Mouse (Mus musculus) limb, embryonic 12.5 days (tissue): ENCODE measurements around the gene Uvrag. TPM values are rescaled to one million over a fixed set of nuclear protein-coding genes. Genes with fewer than 3 reads are reported as not detected.

Experiments used
- ATAC-seq: fragments of 200-750 bp; cut with Nextera tagmentation; 2 replicates; pipeline ENCODE4 v1.8.0; 2017; ENCODE audit warnings: low read depth, moderate TSS enrichment; ENCODE audit not compliant: insufficient number of reproducible peaks, insufficient read depth, low FRiP score, low TSS enrichment
- H3K27ac ChIP-seq: fragments of 300-500 bp; sonication (generic); 2 replicates; pipeline ENCODE4 v1.5.1; 2016; ENCODE audit warnings: mild to moderate bottlenecking, moderate library complexity
- H3K27me3 ChIP-seq: fragments of 300-500 bp; sonication (generic); 2 replicates; pipeline ENCODE4 v1.6.1; 2016; ENCODE audit warnings: mild to moderate bottlenecking, moderate library complexity
- H3K36me3 ChIP-seq: fragments of 300-500 bp; sonication (generic); 2 replicates; pipeline ENCODE4 v1.6.1; 2016; ENCODE audit warnings: mild to moderate bottlenecking, moderate library complexity
- H3K4me1 ChIP-seq: fragments of 300-500 bp; sonication (generic); replicated peaks from 2 replicates; pipeline ENCODE4 v1.6.1; 2016
- H3K4me2 ChIP-seq: fragments of 300-500 bp; sonication (generic); 2 replicates; pipeline ENCODE4 v1.6.1; 2016; ENCODE audit warnings: mild to moderate bottlenecking, moderate library complexity
- H3K4me3 ChIP-seq: fragments of 300-500 bp; sonication (generic); replicated peaks from 2 replicates; pipeline ENCODE4 v1.5.1; 2016; ENCODE audit warnings: mild to moderate bottlenecking
- H3K9ac ChIP-seq: fragments of 300-500 bp; sonication (generic); replicated peaks from 2 replicates; pipeline ENCODE4 v1.6.1; 2016; ENCODE audit warnings: mild to moderate bottlenecking, moderate library complexity
- H3K9me3 ChIP-seq: fragments of 300-500 bp; sonication (generic); 2 replicates; pipeline ENCODE4 v1.6.1; 2016; ENCODE audit warnings: mild to moderate bottlenecking, moderate library complexity
- WGBS: fragments of 180-500 bp; shearing (Covaris S2); methylation state at CpG from one replicate; pipeline ENCODE4 v1.1.7; 2016; 5-methylcytosine and 5-hydroxymethylcytosine counted together
- polyA plus RNA-seq: library from polyadenylated mRNA; unstranded; fragments of >200 nt; fragmentation: Nextera tagmentation; extraction: Ambion mirVana; gene quantifications from 2 replicates; pipeline ENCODE4 v1.2.1, GENCODE M21; 2016

The Uvrag gene
- polyA plus RNA-seq, 1 experiment from 2014 or later = 17.4 TPM

DNA sequence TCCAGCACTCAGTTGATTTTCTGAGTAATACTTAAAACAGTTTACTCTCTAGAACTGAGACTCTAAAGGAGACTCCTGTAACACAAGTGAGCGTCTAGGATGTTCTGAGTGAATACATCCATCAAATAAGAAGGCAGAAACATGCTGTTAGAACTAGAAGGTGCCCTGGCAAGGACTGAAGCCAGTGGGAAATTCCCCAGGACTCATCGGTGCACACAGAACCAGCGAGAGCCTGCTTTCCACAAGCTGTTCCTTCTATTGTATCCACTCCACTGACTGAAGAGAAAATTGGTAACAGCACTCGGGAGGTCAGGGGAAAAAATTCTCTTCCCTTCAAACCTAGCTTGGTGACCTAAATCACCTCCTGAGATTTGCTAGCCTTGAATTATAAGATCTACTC lies 233.5 kb downstream of the Uvrag start:
- no peak overlapping the region for H3K4me2 ChIP-seq
- H3K4me3 ChIP-seq = no peak overlapping the region
- no peaks in the 10 kb centered on the region for H3K9me3 ChIP-seq
- peaks cover 37% of the 10 kb centered on the region for H3K27me3 ChIP-seq
- 67% methylated on average over 4 of the region's 4 CpGs for WGBS
- no peak overlapping the region for H3K9ac ChIP-seq
- no peak for ATAC-seq
- no peaks in the 10 kb centered on the region for H3K36me3 ChIP-seq
- peaks cover 60% of the 10 kb centered on the region for H3K4me1 ChIP-seq
- no peak overlapping the region for H3K27ac ChIP-seq

- Histone ChIP-seq H3K4me1 (peaks cover 52% of the 10 kb centered on the region), H3K9ac (no peak overlapping the region), H3K36me3 (no peaks in the 10 kb centered on the region), H3K27ac (peak overlapping the region; percentile 45; the same call in 1 of the 2 replicates), H3K9me3 (no peaks in the 10 kb centered on the region; the same call in 1 of the 2 replicates), H3K27me3 (peaks cover 42% of the 10 kb centered on the region), H3K4me3 (no peak overlapping the region), H3K4me2 (peak overlapping the region; percentile 6; the same call in 1 of the 2 replicates)
- WGBS = 37% methylated on average over 21 of the region's 21 CpGs
- ATAC-seq = no peak; the same call in 1 of the 2 replicates
Observed at GRCm38 (mm10) chr7:98904659-98905362, 236.1 kb downstream of the Uvrag start.

GRCm38 (mm10) chr7:98903884-98904283 lies 237.1 kb downstream of the Uvrag start:
- Histone ChIP-seq H3K9ac (no peak overlapping the region), H3K36me3 (no peaks in the 10 kb centered on the region), H3K4me3 (no peak overlapping the region), H3K4me1 (peaks cover 55% of the 10 kb centered on the region), H3K27me3 (peaks cover 42% of the 10 kb centered on the region), H3K4me2 (no peak overlapping the region), H3K9me3 (no peaks in the 10 kb centered on the region; the same call in 1 of the 2 replicates), H3K27ac (no peak overlapping the region)
- 35% methylated on average over 5 of the region's 5 CpGs for WGBS
- no peak for ATAC-seq

GRCm38 (mm10) chr7:98901120-98901519 lies 239.8 kb downstream of the Uvrag start:
- H3K27ac ChIP-seq = no peak overlapping the region
- H3K4me3 ChIP-seq = no peak overlapping the region
- peaks cover 44% of the 10 kb centered on the region for H3K27me3 ChIP-seq
- H3K4me2 ChIP-seq = no peak overlapping the region
- WGBS = 100% methylated on average over 1 of the region's 1 CpGs
- no peaks in the 10 kb centered on the region; the same call in 1 of the 2 replicates for H3K9me3 ChIP-seq
- no peak for ATAC-seq
- H3K4me1 ChIP-seq = peaks cover 63% of the 10 kb centered on the region
- 0 out of 2 replicates have a peak, but pooled peaks cover 4% of the 10 kb centered on the region for H3K36me3 ChIP-seq
- H3K9ac ChIP-seq = no peak overlapping the region

DNA sequence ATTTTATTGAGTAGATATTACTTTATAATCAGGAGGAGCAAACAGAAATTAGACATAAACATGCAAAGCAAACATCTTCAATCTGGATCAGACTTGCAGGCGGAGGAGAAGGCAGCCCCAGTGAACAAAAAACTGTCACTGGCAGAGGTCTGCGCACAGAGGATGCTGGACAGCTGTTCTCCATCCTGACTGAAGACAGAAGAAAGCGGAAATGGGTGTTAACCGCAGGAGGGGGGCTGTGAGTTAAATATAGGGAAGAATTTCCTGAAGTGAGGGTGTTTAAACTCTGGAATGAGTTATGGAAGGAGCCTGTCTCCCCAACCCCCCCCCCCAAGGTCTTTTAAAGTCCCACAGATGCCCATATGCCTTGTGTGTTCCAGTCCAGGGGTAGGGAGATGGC lies 241.1 kb downstream of the Uvrag start:
- Histone ChIP-seq H3K27ac (no peak overlapping the region), H3K27me3 (peaks cover 46% of the 10 kb centered on the region)
- 0 out of 2 replicates have a peak, but pooled peaks have one; percentile 26 for ATAC-seq

DNA sequence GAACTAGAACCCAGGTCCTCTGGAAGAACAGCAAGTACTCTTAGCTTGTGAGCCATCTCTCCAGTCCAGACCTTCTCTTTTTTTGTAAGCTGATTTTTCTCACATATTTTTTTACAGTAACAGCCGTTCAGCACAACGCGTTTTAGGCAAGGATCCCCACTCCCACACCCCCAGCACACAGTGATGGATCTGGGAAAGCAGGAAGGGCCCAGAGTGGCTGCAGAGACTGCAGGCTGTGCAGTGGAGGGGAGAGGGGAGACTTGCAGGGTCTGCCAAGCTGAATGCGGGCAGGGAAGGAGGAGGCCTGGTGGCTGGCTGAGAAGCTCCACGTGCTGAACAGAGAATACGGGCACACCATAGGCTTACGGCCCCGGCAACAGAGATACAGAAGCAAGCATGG lies 243.6 kb downstream of the Uvrag start:
- whole genome bisulfite sequencing = 89% methylated on average over 8 of the region's 8 CpGs
- Histone ChIP-seq H3K4me3 (no peak overlapping the region), H3K9me3 (no peaks in the 10 kb centered on the region; the same call in 1 of the 2 replicates), H3K4me2 (no peak overlapping the region), H3K4me1 (peaks cover 57% of the 10 kb centered on the region), H3K27ac (no peak overlapping the region), H3K27me3 (peaks cover 27% of the 10 kb centered on the region), H3K9ac (no peak overlapping the region), H3K36me3 (0 out of 2 replicates have a peak, but pooled peaks cover 4% of the 10 kb centered on the region)
- no peak for ATAC-seq

More for the DNA sequence above, 241.1 kb downstream of the Uvrag start:
- no peak overlapping the region for H3K4me3 ChIP-seq
- 0 out of 2 replicates have a peak, but pooled peaks cover 4% of the 10 kb centered on the region for H3K36me3 ChIP-seq
- peaks cover 63% of the 10 kb centered on the region for H3K4me1 ChIP-seq
- H3K9me3 ChIP-seq = no peaks in the 10 kb centered on the region; the same call in 1 of the 2 replicates
- WGBS = 37% methylated on average over 4 of the region's 4 CpGs
- no peak overlapping the region for H3K9ac ChIP-seq
- no peak overlapping the region for H3K4me2 ChIP-seq

- H3K9me3 ChIP-seq = no peaks in the 10 kb centered on the region
- 16% methylated on average over 10 of the region's 10 CpGs for WGBS
- H3K27me3 ChIP-seq = peaks cover 23% of the 10 kb centered on the region
- H3K4me3 ChIP-seq = no peak overlapping the region
- H3K36me3 ChIP-seq = 0 out of 2 replicates have a peak, but pooled peaks cover 4% of the 10 kb centered on the region
- no peak overlapping the region for H3K9ac ChIP-seq
- peaks cover 65% of the 10 kb centered on the region for H3K4me1 ChIP-seq
- H3K27ac ChIP-seq = peak overlapping the region; percentile 12; the same call in 1 of the 2 replicates
- no peak overlapping the region for H3K4me2 ChIP-seq
- no peak for ATAC-seq
Observed at GRCm38 (mm10) chr7:98895501-98896095, 245.3 kb downstream of the Uvrag start.

DNA sequence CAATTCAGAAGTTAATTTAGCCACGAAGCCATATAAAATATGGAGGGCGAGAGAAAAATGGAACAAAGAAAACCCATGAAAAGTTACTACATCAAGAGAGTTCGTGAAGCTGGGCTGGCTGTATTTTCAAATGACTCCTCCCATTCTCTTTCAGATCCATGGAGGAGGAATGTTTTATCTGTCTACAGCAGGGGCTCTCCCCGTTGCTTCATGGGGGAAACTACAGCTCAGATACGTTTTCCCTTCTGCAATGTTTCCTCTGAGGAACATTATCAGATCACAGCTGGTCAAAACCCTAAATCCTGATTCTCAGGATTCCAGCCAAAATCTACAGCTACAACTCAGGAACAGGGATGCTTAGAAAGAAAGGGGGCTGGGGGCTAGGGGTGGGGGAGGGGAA lies 246.2 kb downstream of the Uvrag start:
- Histone ChIP-seq H3K4me1 (peaks cover 63% of the 10 kb centered on the region), H3K27me3 (peaks cover 23% of the 10 kb centered on the region), H3K27ac (no peak overlapping the region), H3K9ac (no peak overlapping the region), H3K36me3 (0 out of 2 replicates have a peak, but pooled peaks cover 4% of the 10 kb centered on the region), H3K4me3 (no peak overlapping the region), H3K4me2 (no peak overlapping the region), H3K9me3 (no peaks in the 10 kb centered on the region)
- ATAC-seq = no peak
- 39% methylated on average over 5 of the region's 5 CpGs for WGBS

DNA sequence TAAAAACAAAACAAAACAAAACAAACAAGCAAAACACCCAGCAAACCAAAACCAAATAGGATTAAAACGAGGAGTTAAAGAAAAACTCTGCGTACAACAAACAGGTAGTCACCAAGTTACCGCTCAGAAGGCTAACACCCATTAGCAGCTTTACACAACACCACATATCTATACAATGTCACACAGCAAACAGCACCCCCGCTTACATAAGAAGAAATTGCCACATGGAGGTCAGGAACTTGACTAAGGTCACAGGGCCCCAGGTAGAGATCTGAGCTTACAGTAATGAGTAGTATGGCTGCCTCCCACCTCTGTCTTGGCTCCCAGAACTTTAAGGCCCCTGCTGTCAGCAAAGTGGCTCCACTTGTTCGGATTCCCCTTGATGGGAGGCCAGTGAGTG lies 246.6 kb downstream of the Uvrag start:
- Histone ChIP-seq H3K36me3 (0 out of 2 replicates have a peak, but pooled peaks cover 4% of the 10 kb centered on the region), H3K27me3 (peaks cover 23% of the 10 kb centered on the region), H3K27ac (no peak overlapping the region), H3K4me1 (peaks cover 60% of the 10 kb centered on the region), H3K9me3 (no peaks in the 10 kb centered on the region), H3K4me2 (no peak overlapping the region), H3K9ac (no peak overlapping the region), H3K4me3 (no peak overlapping the region)
- 88% methylated on average over 5 of the region's 5 CpGs for WGBS
- ATAC-seq = no peak

DNA sequence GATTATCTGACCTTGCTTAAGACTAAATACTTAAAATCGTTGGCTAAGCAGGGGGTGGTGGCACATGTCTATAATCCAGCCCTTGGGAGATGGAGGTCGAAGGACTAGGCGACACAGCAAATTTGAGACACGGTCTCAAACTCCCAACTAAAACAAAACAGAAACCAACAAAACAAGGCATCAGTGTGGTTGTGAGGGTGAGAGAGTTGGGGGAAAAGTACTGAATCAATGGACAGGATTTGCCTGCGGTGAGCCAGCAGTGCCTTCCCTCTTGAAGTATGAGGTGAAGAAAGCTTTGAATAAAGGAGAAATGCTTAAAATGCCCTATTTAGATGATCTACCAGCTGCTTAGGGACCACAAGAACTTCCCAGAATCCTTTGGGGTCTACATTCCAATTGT lies 247.8 kb downstream of the Uvrag start:
- H3K4me3 ChIP-seq = no peak overlapping the region
- H3K9me3 ChIP-seq = no peaks in the 10 kb centered on the region
- no peak overlapping the region for H3K4me2 ChIP-seq
- H3K9ac ChIP-seq = no peak overlapping the region
- H3K4me1 ChIP-seq = peaks cover 67% of the 10 kb centered on the region
- no peak overlapping the region for H3K27ac ChIP-seq
- WGBS = 77% methylated on average over 5 of the region's 5 CpGs
- no peak for ATAC-seq
- H3K27me3 ChIP-seq = peaks cover 21% of the 10 kb centered on the region
- 0 out of 2 replicates have a peak, but pooled peaks cover 4% of the 10 kb centered on the region for H3K36me3 ChIP-seq

DNA sequence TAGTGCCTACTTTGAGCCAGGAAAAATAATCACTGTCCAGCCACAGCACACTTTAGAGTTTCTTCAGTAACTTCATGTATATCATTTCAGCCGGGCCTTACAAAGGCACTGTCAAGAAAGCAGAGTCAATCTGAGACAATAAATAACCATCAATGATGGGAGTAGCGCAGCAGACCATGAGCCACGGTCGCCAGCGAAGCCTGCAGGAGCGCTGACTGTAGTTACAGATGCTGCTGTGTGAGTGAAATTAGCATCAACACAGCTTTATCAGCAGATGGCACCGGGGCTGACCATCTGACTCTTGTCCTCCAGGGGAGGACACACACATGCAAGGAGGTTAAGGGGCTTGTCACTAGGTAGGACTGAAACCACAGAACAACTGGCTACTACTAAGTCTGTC lies 251.7 kb downstream of the Uvrag start:
- Histone ChIP-seq H3K27ac (no peak overlapping the region), H3K4me2 (no peak overlapping the region), H3K9ac (no peak overlapping the region), H3K9me3 (no peaks in the 10 kb centered on the region), H3K27me3 (peaks cover 13% of the 10 kb centered on the region), H3K4me3 (no peak overlapping the region), H3K36me3 (peaks cover 3% of the 10 kb centered on the region; the same call in 1 of the 2 replicates), H3K4me1 (peaks cover 38% of the 10 kb centered on the region)
- WGBS = 58% methylated on average over 7 of the region's 7 CpGs
- no peak for ATAC-seq
